Mouse (Mus musculus): Measurements from ENCODE around the gene Slc34a1. TPM values are rescaled to one million over a fixed set of nuclear protein-coding genes. Genes with fewer than 3 reads are reported as not detected.
A peak's percentile ranks its signal among the peaks of the same experiment; 100 is the strongest.
"Not testable (repeated sequence)": the region's sequence is repeated elsewhere in the genome, so short reads cannot be mapped to it uniquely, and the experiment has no call there.

Gene Slc34a1
- total RNA-seq, 2 experiments from 2014 or later, result 0.25 to 0.49 TPM

GRCm38 (mm10) chr13:55420933-55421800, 23.2 kb downstream of the Slc34a1 start:
- Histone ChIP-seq H3K4me3 (peak overlapping the region; percentile 44), H3K27ac (no peak overlapping the region; the same call in 1 of the 2 replicates)
- peak; percentile 57 to 71 for DNase-seq (ENCODE audit: extremely low spot score in 1 of 2, low spot score in 2 of 2)
- TF ChIP-seq CTCF (IDR thresholded peaks at IDR 0.05), result peak; percentile 74
- intact Hi-C loops (cut with DNase I), result no loop called here

GRCm38 (mm10) chr13:55426613-55427012, 28.6 kb downstream of the Slc34a1 start, which contains the start of gene F12:
TSS of gene F12 (minus strand) at chr13:55426793.
- no peak within 1 kb of the TSS for H3K27ac ChIP-seq
- intact Hi-C loops (cut with DNase I), result no loop called here
- no peak within 1 kb of the TSS for H3K4me3 ChIP-seq
- no peak for TF ChIP-seq CTCF (IDR thresholded peaks at IDR 0.05)
- DNase-seq (ENCODE audit: extremely low spot score in 1 of 2, low spot score in 2 of 2), result no peak

GRCm38 (mm10) chr13:55429226-55429888, 31.4 kb downstream of the Slc34a1 start:
- Histone ChIP-seq H3K27ac (no peak overlapping the region), H3K4me3 (no peak overlapping the region)
- no peak for TF ChIP-seq CTCF (IDR thresholded peaks at IDR 0.05)
- no peak for DNase-seq (ENCODE audit: extremely low spot score in 1 of 2, low spot score in 2 of 2)
- intact Hi-C loops (cut with DNase I), result no loop called here

GRCm38 (mm10) chr13:55430566-55430965, 32.6 kb downstream of the Slc34a1 start:
- intact Hi-C loops (cut with DNase I), result no loop called here
- no peak for DNase-seq (ENCODE audit: extremely low spot score in 1 of 2, low spot score in 2 of 2)
- H3K27ac ChIP-seq, result no peak overlapping the region
- no peak for TF ChIP-seq CTCF (IDR thresholded peaks at IDR 0.05)
- H3K4me3 ChIP-seq, result no peak overlapping the region

- H3K27ac ChIP-seq, result no peak overlapping the region
- intact Hi-C loops (cut with DNase I), result no loop called here
- no peak for DNase-seq (ENCODE audit: extremely low spot score in 1 of 2, low spot score in 2 of 2)
- H3K4me3 ChIP-seq, result no peak overlapping the region
- no peak for TF ChIP-seq CTCF (IDR thresholded peaks at IDR 0.05)
Observed at GRCm38 (mm10) chr13:55431889-55432685, 34.1 kb downstream of the Slc34a1 start.

GRCm38 (mm10) chr13:55437111-55437629, 39.2 kb downstream of the Slc34a1 start:
- intact Hi-C loops (cut with DNase I); H3K27ac ChIP-seq; DNase-seq (ENCODE audit: extremely low spot score in 1 of 2, low spot score in 2 of 2); H3K4me3 ChIP-seq: not testable (repeated sequence)

- TF ChIP-seq CTCF (IDR thresholded peaks at IDR 0.05), result no peak
- no peak for DNase-seq (ENCODE audit: extremely low spot score in 1 of 2, low spot score in 2 of 2)
- intact Hi-C loops (cut with DNase I), result loop anchor here (2.0 kb wide), 1 partner anchor 21 kb away; the partner anchor contains the start of gene Prr7
- Histone ChIP-seq H3K4me3 (peak overlapping the region; percentile 57), H3K27ac (peak overlapping the region; percentile 96)
Observed at GRCm38 (mm10) chr13:55443799-55444285, 45.9 kb downstream of the Slc34a1 start.

GRCm38 (mm10) chr13:55444286-55444936, 46.4 kb downstream of the Slc34a1 start:
- Histone ChIP-seq H3K4me3 (peak overlapping the region; percentile 57), H3K27ac (peak overlapping the region; percentile 96)
- intact Hi-C loops (cut with DNase I), result loop anchor here (2.0 kb wide), 1 partner anchor 20 kb away; the partner anchor contains the start of gene Prr7
- no peak for TF ChIP-seq CTCF (IDR thresholded peaks at IDR 0.05)
- DNase-seq (ENCODE audit: extremely low spot score in 1 of 2, low spot score in 2 of 2), result no peak

- intact Hi-C loops (cut with DNase I), result loop anchor here (2.0 kb wide), 1 partner anchor 20 kb away; the partner anchor contains the start of gene Prr7
- DNase-seq (ENCODE audit: extremely low spot score in 1 of 2, low spot score in 2 of 2), result peak; percentile 99 to 100
- TF ChIP-seq CTCF (IDR thresholded peaks at IDR 0.05), result no peak
- H3K4me3 ChIP-seq, result peak within 1 kb of the TSS; percentile 92
- H3K27ac ChIP-seq, result peak within 1 kb of the TSS; percentile 96
Observed at GRCm38 (mm10) chr13:55444937-55445315, 46.9 kb downstream of the Slc34a1 start, which contains the start of gene Grk6. TSS of gene Grk6 (plus strand) at chr13:55445072.

DNA sequence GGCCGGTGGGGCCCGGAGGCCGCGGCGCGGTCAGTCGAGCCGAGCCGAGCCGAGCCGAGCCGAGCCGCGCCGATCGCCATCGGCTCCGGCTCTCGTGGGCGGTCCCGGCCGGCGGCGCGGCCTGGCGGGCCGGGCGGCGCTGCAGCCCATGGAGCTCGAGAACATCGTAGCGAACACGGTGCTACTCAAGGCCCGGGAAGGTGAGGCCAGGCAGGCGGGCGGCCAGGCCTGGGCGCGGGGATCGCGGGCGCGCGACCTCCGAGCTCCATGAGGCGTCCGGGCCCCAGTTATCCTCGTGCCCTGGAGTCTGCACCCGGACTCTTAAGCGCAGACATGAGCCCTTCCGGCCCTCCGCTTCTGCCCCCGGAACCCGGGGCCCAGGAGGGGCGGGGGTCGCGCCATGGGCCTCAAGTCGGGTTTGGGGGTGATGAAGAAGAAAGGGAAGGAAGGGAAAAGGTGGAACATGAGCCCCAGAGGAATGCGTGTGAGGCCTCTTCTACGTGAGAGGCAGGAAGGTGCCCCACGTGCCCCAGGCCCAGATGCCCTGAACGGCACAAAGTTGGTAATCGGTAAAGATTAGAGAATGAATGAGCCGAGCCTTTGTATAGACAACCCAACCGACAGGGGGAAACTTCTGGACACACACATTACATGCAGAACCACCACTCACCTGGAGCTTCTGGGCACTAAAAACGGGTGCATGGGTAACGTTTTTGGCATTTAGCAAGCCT, 47.5 kb downstream of the Slc34a1 start:
- Histone ChIP-seq H3K27ac (peak overlapping the region; percentile 88), H3K4me3 (peak overlapping the region; percentile 92)
- TF ChIP-seq CTCF (IDR thresholded peaks at IDR 0.05), result no peak; the same call in 1 of the 2 replicates
- DNase-seq (ENCODE audit: extremely low spot score in 1 of 2, low spot score in 2 of 2), result no peak
- intact Hi-C loops (cut with DNase I), result loop anchor here (2.0 kb wide), 1 partner anchor 19 kb away; the partner anchor contains the start of gene Prr7

Measured in left cerebral cortex, adult 2 months (tissue).